Mouse (Mus musculus): ENCODE data around the gene Phactr4. TPM values are rescaled to one million over a fixed set of nuclear protein-coding genes. Genes with fewer than 3 reads are reported as not detected.

The Phactr4 gene
- polyA plus RNA-seq, 1 experiment: 15.6 TPM

DNA sequence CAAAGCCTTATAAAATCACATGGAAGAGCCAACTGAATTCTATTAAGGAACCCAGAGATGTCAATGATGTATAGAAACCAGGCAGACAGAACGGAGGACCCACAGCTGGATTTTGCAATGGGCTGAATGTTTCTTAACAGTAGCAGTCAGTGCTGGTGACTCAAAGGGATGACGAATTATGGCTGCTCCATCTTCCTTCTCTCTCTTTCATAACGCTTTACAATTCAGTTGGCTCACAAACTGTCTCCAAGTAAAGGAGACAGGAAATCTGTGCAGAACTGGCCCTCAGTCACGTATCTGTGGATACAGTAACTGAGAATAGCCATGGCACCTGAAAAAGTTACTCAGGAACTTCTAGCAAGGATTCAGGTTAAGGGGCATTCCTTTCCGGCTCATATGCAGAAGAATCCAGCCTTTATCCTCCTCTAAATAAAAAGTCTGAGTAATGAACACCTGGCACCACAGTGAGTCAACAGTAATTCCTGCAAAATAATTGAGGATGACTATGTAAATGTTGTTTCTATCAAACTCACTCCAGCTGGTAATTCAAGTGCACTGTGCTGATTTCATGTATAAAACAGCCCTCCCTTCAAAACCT, 19.1 kb downstream of the Phactr4 start:
- Histone ChIP-seq H3K27ac (ENCODE audit: insufficient read depth, low read depth, low read length) (no peak overlapping the region), H3K27me3 (ENCODE audit: control insufficient read depth, insufficient read depth, low read length) (no peaks in the 10 kb centered on the region), H3K4me1 (ENCODE audit: control insufficient read depth, insufficient read depth, insufficient read length, low read length) (no peaks in the 10 kb centered on the region), H3K4me3 (ENCODE audit: low read depth, low read length) (no peak overlapping the region), H3K36me3 (ENCODE audit: control insufficient read depth, insufficient read depth, low read length) (peaks cover 8% of the 10 kb centered on the region; the same call in 1 of the 2 replicates)
- TF ChIP-seq POLR2A (IDR thresholded peaks at IDR 0.05; ENCODE audit: low read depth, low read length): no peak
- TF ChIP-seq CTCF (IDR thresholded peaks at IDR 0.05; ENCODE audit: extremely low read depth, insufficient read length, insufficient replicate concordance, low read depth, low read length): no peak
- WGBS: 62% methylated on average over 5 of the region's 5 CpGs

- no peaks in the 10 kb centered on the region for H3K4me1 ChIP-seq (ENCODE audit: control insufficient read depth, insufficient read depth, insufficient read length, low read length)
- no peak overlapping the region for H3K27ac ChIP-seq (ENCODE audit: insufficient read depth, low read depth, low read length)
- TF ChIP-seq CTCF (IDR thresholded peaks at IDR 0.05; ENCODE audit: extremely low read depth, insufficient read length, insufficient replicate concordance, low read depth, low read length) (no peak), POLR2A (IDR thresholded peaks at IDR 0.05; ENCODE audit: low read depth, low read length) (no peak)
- H3K36me3 ChIP-seq (ENCODE audit: control insufficient read depth, insufficient read depth, low read length): peaks cover 8% of the 10 kb centered on the region
- WGBS: 77% methylated on average over 9 of the region's 9 CpGs
- H3K4me3 ChIP-seq (ENCODE audit: low read depth, low read length): no peak overlapping the region
- H3K27me3 ChIP-seq (ENCODE audit: control insufficient read depth, insufficient read depth, low read length): no peaks in the 10 kb centered on the region
Measured at GRCm38 (mm10) chr4:132401016-132401415, 21.3 kb downstream of the Phactr4 start.

DNA sequence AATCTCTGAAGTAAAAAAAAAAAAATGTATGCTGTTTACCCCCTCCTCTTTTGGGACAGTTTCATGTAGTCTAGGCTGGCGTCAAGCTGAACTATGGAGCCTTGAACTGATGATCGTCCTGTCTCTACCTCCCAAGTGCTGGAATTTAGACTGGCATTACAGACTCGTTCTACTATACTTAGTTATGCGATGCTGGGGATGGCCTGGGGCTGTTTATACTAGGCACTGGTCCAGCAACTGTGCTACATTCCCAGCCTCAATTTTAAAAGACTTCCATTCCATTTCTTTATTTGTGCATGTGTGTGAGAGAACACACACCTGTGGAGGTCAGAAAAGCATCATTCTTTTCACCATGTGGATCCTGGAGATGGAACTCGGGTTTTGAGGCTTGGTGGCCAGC, 23.4 kb downstream of the Phactr4 start:
- Histone ChIP-seq H3K27ac (ENCODE audit: insufficient read depth, low read depth, low read length) (no peak overlapping the region), H3K27me3 (ENCODE audit: control insufficient read depth, insufficient read depth, low read length) (no peaks in the 10 kb centered on the region), H3K4me1 (ENCODE audit: control insufficient read depth, insufficient read depth, insufficient read length, low read length) (no peaks in the 10 kb centered on the region), H3K4me3 (ENCODE audit: low read depth, low read length) (no peak overlapping the region), H3K36me3 (ENCODE audit: control insufficient read depth, insufficient read depth, low read length) (peaks cover 3% of the 10 kb centered on the region; the same call in 1 of the 2 replicates)
- 74% methylated on average over 5 of the region's 5 CpGs for WGBS
- TF ChIP-seq CTCF (IDR thresholded peaks at IDR 0.05; ENCODE audit: extremely low read depth, insufficient read length, insufficient replicate concordance, low read depth, low read length): no peak
- no peak for TF ChIP-seq POLR2A (IDR thresholded peaks at IDR 0.05; ENCODE audit: low read depth, low read length)

GRCm38 (mm10) chr4:132398045-132398774, 24.1 kb downstream of the Phactr4 start:
- no peak for TF ChIP-seq CTCF (IDR thresholded peaks at IDR 0.05; ENCODE audit: extremely low read depth, insufficient read length, insufficient replicate concordance, low read depth, low read length)
- no peak for TF ChIP-seq POLR2A (IDR thresholded peaks at IDR 0.05; ENCODE audit: low read depth, low read length)
- H3K27me3 ChIP-seq (ENCODE audit: control insufficient read depth, insufficient read depth, low read length): no peaks in the 10 kb centered on the region
- no peaks in the 10 kb centered on the region for H3K4me1 ChIP-seq (ENCODE audit: control insufficient read depth, insufficient read depth, insufficient read length, low read length)
- H3K27ac ChIP-seq (ENCODE audit: insufficient read depth, low read depth, low read length): peak overlapping the region; percentile 55; the same call in 1 of the 2 replicates
- 60% methylated on average over 11 of the region's 11 CpGs for WGBS
- peak overlapping the region; percentile 33; the same call in 1 of the 2 replicates for H3K4me3 ChIP-seq (ENCODE audit: low read depth, low read length)
- peaks cover 3% of the 10 kb centered on the region; the same call in 1 of the 2 replicates for H3K36me3 ChIP-seq (ENCODE audit: control insufficient read depth, insufficient read depth, low read length)

- 78% methylated on average over 3 of the region's 3 CpGs for WGBS
- TF ChIP-seq POLR2A (IDR thresholded peaks at IDR 0.05; ENCODE audit: low read depth, low read length) (no peak), CTCF (IDR thresholded peaks at IDR 0.05; ENCODE audit: extremely low read depth, insufficient read length, insufficient replicate concordance, low read depth, low read length) (no peak)
- H3K4me3 ChIP-seq (ENCODE audit: low read depth, low read length): no peak overlapping the region
- H3K4me1 ChIP-seq (ENCODE audit: control insufficient read depth, insufficient read depth, insufficient read length, low read length): no peaks in the 10 kb centered on the region
- H3K36me3 ChIP-seq (ENCODE audit: control insufficient read depth, insufficient read depth, low read length): peaks cover 3% of the 10 kb centered on the region; the same call in 1 of the 2 replicates
- H3K27ac ChIP-seq (ENCODE audit: insufficient read depth, low read depth, low read length): no peak overlapping the region
- H3K27me3 ChIP-seq (ENCODE audit: control insufficient read depth, insufficient read depth, low read length): no peaks in the 10 kb centered on the region
Measured at GRCm38 (mm10) chr4:132397120-132397519, 25.2 kb downstream of the Phactr4 start.

- 95% methylated on average over 7 of the region's 7 CpGs for WGBS
Measured at GRCm38 (mm10) chr4:132396251-132396650, 26.0 kb downstream of the Phactr4 start.

DNA sequence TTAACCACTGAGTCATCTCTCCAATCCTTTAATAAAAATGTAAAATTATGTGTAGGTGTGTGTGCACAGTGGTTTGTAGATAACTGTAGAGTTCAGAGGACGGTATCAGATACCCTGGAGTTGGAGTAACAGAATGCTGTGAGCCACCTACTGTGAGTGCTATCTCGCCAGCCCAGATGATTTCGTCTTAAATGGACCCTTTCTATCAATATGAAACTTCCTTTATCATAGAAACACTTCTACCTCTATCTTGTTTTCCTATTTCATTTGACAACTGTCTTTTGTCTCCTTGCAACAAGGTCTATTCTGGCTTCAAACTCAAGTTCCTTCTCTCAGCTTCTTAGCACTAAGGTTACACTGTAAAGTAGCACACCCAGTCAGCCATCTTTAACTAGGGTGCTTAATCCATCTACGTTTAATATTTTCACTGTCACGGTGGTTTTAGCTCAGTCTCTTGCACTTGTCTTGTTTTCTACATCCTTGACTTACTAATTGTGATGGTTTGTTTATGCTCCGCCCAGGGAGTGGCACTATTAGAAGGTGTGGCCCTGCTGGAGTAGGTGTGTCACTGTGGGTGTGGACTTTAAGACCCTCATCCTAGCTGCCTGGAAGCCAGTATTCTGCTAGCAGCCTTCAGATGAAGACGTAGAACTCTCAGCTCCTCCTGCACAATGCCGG, 31.1 kb downstream of the Phactr4 start:
- H3K36me3 ChIP-seq (ENCODE audit: control insufficient read depth, insufficient read depth, low read length): peaks cover 5% of the 10 kb centered on the region
- no peaks in the 10 kb centered on the region for H3K27me3 ChIP-seq (ENCODE audit: control insufficient read depth, insufficient read depth, low read length)
- TF ChIP-seq CTCF (IDR thresholded peaks at IDR 0.05; ENCODE audit: extremely low read depth, insufficient read length, insufficient replicate concordance, low read depth, low read length) (no peak), POLR2A (IDR thresholded peaks at IDR 0.05; ENCODE audit: low read depth, low read length) (no peak)
- no peak overlapping the region for H3K4me3 ChIP-seq (ENCODE audit: low read depth, low read length)
- 88% methylated on average over 8 of the region's 8 CpGs for WGBS
- no peak overlapping the region for H3K27ac ChIP-seq (ENCODE audit: insufficient read depth, low read depth, low read length)
- no peaks in the 10 kb centered on the region; the same call in 1 of the 2 replicates for H3K4me1 ChIP-seq (ENCODE audit: control insufficient read depth, insufficient read depth, insufficient read length, low read length)

More at GRCm38 (mm10) chr4:132396251-132396650, 26.0 kb downstream of the Phactr4 start:
- Histone ChIP-seq H3K4me3 (ENCODE audit: low read depth, low read length) (no peak overlapping the region), H3K4me1 (ENCODE audit: control insufficient read depth, insufficient read depth, insufficient read length, low read length) (no peaks in the 10 kb centered on the region), H3K27me3 (ENCODE audit: control insufficient read depth, insufficient read depth, low read length) (no peaks in the 10 kb centered on the region), H3K27ac (ENCODE audit: insufficient read depth, low read depth, low read length) (no peak overlapping the region), H3K36me3 (ENCODE audit: control insufficient read depth, insufficient read depth, low read length) (peaks cover 3% of the 10 kb centered on the region; the same call in 1 of the 2 replicates)
- no peak for TF ChIP-seq CTCF (IDR thresholded peaks at IDR 0.05; ENCODE audit: extremely low read depth, insufficient read length, insufficient replicate concordance, low read depth, low read length)
- no peak for TF ChIP-seq POLR2A (IDR thresholded peaks at IDR 0.05; ENCODE audit: low read depth, low read length)
